Mouse (Mus musculus): ENCODE measurements at regions not wholly inside any gene's neighbourhood (a gene's known extent, or its start where the extent isn't known, plus 50 kb on each side); places are given as distances from the start of the nearest gene placed in this dataset.

DNA sequence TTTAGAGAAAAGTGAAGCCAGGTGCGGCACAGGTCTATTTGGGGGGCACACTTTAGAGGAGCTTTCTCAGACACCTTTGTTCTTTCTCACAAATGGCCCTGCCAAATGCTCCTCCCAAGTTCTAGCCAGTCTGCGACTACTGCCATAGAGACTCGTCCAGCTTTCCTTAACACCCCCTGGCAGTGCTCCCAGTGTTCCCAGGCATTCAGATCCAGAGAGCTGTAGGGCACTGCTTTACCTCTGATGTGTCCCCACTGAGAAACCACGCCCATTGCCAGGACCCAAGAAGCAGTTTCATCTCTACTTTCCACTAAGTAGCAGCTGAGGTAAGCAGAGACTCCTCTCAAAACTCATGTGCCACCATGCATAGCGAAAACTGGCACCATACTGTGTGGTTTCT, 102.3 kb upstream of the Mgmt start:
- no peak for TF ChIP-seq POLR2A (IDR thresholded peaks at IDR 0.05; ENCODE audit: borderline replicate concordance, extremely low read depth, low read depth, low read length)
- TF ChIP-seq CTCF (IDR thresholded peaks at IDR 0.05; ENCODE audit: insufficient read depth, low read length), result no peak

All from lung, adult 2 months (tissue).